Mouse (Mus musculus) bone marrow, adult 2 months (tissue): ENCODE data around the gene Cxcl13.

Experiments used
- CTCF ChIP-seq: fragments of 200-500 bp; IDR thresholded peaks from 2 replicates; pipeline ENCODE4 v1.5.1; 2011; ENCODE audit warnings: low read length, control low read depth; ENCODE audit not compliant: control insufficient read depth, insufficient read depth
- POLR2A ChIP-seq: fragments of 200-500 bp; IDR thresholded peaks from 2 replicates; pipeline ENCODE4 v1.6.1; 2011; ENCODE audit warnings: low read depth, mild to moderate bottlenecking, control low read depth, low read length, borderline replicate concordance; ENCODE audit not compliant: control insufficient read depth

GRCm38 (mm10) chr5:95925931-95926263 lies 30.9 kb upstream of the Cxcl13 start:
- TF ChIP-seq CTCF (no peak), POLR2A (no peak)
